Mouse (Mus musculus): ENCODE measurements around the gene Maz.

Gene Maz

DNA sequence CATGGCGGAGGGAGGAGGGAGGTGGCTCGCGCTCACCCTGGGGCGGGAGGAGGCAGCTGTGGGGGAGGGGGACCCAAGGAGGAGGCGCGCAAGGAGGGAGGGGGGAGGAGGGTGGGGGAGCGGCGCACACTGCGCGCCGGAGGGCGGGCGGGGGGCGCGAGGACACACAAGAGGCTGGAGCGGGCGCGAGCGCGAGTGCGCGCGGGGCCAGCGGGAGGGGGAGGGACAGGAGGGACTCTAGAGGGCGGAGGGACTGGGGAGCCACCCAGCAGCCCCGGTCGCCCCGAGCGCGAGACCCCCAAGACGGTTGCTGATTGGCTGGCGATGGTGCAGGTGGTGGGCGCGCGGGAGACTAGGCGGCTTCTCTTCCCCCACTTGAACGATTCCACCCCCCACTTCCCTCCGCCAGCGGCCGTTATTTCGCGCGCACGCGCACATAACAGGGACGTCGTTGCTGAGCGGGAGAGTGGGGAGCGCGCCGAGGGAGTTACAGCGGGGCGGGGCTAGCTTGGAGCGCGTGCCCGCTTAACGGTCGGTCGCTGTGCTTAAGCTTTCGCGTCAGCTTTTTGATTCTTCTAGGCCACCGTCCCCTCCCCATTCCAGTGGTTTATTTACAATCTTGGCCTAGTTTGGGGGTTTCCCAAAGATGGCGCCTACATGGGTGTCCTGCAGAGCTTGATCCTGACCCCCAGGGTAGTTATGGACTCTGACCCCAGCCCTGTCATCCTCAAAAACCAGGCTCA is at the start of gene Maz:
Maz (minus strand) TSS at position 54 of the 743 bp plus-strand sequence.
- peak within 1 kb of the TSS; percentile 94 for H3K4me3 ChIP-seq (replicated peaks; ENCODE audit: low read length)
- H3K9me3 ChIP-seq (ENCODE audit: low read length) = no peaks in the 10 kb centered on the region
- peaks cover 74% of the 10 kb centered on the region for H3K4me1 ChIP-seq (replicated peaks; ENCODE audit: low read depth, low read length)
- H3K27me3 ChIP-seq (ENCODE audit: insufficient read depth, low read length) = no peaks in the 10 kb centered on the region
- no peak for TF ChIP-seq NANOG (IDR thresholded peaks at IDR 0.05; ENCODE audit: borderline replicate concordance, low read length)
- peaks cover 77% of the 10 kb centered on the region for H3K36me3 ChIP-seq (ENCODE audit: insufficient read depth, low read length)

DNA sequence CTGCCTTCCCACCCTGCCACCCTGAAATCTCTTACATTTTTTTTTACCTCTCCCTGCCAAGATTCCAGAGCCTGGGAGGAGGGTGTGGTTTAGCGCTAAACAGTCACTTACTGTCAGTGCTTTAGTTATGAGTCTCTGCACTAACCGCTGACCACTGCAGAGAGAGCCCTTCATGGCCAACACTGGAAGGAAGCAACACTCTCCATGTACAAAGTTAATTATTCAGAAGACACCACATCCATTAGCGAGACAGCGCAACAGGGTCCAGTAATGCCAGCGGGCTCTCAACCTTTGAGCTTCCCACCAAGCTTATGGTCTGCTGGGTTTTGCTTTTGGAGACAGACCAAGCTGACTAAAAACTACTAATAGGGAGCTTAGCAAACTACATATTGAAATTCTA is 49.4 kb upstream of the Maz start:
- Histone ChIP-seq H3K36me3 (ENCODE audit: insufficient read depth, low read length) (no peaks in the 10 kb centered on the region), H3K27me3 (ENCODE audit: insufficient read depth, low read length) (no peaks in the 10 kb centered on the region), H3K4me1 (replicated peaks; ENCODE audit: low read depth, low read length) (peaks cover 31% of the 10 kb centered on the region), H3K4me3 (replicated peaks; ENCODE audit: low read length) (no peak overlapping the region), H3K9me3 (ENCODE audit: low read length) (peaks cover 4% of the 10 kb centered on the region; the same call in 1 of the 2 replicates)
- TF ChIP-seq POU5F1 (IDR thresholded peaks at IDR 0.05; ENCODE audit: borderline replicate concordance, low read length) (no peak), CTCF (conservative IDR thresholded peaks at IDR 0.05; ENCODE audit: low read length) (no peak), NANOG (IDR thresholded peaks at IDR 0.05; ENCODE audit: borderline replicate concordance, low read length) (no peak)

DNA sequence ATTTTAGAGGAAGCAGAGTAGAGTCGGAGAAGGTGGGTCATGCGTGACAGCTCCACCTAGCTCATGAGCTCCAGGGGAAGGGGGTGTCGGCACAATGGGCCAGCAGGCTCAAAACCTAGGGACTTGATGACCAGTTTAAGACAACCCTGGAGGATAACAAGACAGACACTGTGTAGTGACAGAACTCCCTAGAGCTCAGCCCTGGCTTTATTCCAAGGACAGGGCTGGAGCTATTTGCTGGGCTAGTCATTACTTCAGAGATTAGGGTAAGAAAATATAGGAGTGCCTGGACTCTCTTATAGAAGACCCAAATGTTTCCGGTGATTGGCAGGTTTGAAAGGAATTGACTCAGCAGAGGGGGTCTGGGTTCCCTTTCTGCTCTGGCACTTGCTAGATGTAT is 46.4 kb upstream of the Maz start:
- TF ChIP-seq NANOG (IDR thresholded peaks at IDR 0.05; ENCODE audit: borderline replicate concordance, low read length) = no peak
- TF ChIP-seq POU5F1 (IDR thresholded peaks at IDR 0.05; ENCODE audit: borderline replicate concordance, low read length) = no peak
- TF ChIP-seq CTCF (conservative IDR thresholded peaks at IDR 0.05; ENCODE audit: low read length) = no peak
- peaks cover 4% of the 10 kb centered on the region; the same call in 1 of the 2 replicates for H3K9me3 ChIP-seq (ENCODE audit: low read length)
- H3K27me3 ChIP-seq (ENCODE audit: insufficient read depth, low read length) = 0 out of 2 replicates have a peak, but pooled peaks cover 2% of the 10 kb centered on the region

DNA sequence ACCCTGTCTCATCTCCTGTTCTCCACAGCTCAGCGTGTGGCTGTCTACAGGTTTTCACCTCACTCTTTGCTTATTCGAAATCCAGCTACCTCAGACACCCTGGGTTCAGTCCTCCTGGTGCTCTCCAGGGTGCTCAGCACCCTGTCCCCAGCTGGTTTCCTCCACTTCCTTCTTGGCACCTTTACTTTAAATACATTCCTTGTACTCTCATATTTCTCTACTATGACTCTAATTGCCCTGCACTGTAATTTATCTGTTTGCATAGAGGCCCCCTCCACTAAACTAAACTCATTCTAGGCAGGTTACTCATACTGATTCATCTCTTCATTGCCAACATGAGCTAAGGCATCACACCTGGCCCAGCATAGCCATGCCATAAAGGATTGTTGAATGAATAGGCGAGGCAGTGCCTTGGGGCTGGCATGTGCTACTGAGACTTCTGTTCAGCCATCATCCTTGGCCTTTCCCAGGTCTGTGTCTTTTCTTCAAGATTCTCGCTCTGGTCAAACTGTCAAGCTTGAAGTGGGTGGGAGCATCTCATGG is 44.1 kb upstream of the Maz start:
- TF ChIP-seq NANOG (IDR thresholded peaks at IDR 0.05; ENCODE audit: borderline replicate concordance, low read length) (no peak), CTCF (conservative IDR thresholded peaks at IDR 0.05; ENCODE audit: low read length) (no peak), POU5F1 (IDR thresholded peaks at IDR 0.05; ENCODE audit: borderline replicate concordance, low read length) (no peak)
- Histone ChIP-seq H3K27me3 (ENCODE audit: insufficient read depth, low read length) (0 out of 2 replicates have a peak, but pooled peaks cover 2% of the 10 kb centered on the region), H3K36me3 (ENCODE audit: insufficient read depth, low read length) (no peaks in the 10 kb centered on the region), H3K9me3 (ENCODE audit: low read length) (peaks cover 4% of the 10 kb centered on the region; the same call in 1 of the 2 replicates), H3K4me3 (replicated peaks; ENCODE audit: low read length) (no peak overlapping the region), H3K4me1 (replicated peaks; ENCODE audit: low read depth, low read length) (no peaks in the 10 kb centered on the region; the same call in 1 of the 2 replicates)

More for the DNA sequence above, 46.4 kb upstream of the Maz start:
- peaks cover 13% of the 10 kb centered on the region for H3K4me1 ChIP-seq (replicated peaks; ENCODE audit: low read depth, low read length)
- H3K4me3 ChIP-seq (replicated peaks; ENCODE audit: low read length) = no peak overlapping the region
- no peaks in the 10 kb centered on the region for H3K36me3 ChIP-seq (ENCODE audit: insufficient read depth, low read length)

DNA sequence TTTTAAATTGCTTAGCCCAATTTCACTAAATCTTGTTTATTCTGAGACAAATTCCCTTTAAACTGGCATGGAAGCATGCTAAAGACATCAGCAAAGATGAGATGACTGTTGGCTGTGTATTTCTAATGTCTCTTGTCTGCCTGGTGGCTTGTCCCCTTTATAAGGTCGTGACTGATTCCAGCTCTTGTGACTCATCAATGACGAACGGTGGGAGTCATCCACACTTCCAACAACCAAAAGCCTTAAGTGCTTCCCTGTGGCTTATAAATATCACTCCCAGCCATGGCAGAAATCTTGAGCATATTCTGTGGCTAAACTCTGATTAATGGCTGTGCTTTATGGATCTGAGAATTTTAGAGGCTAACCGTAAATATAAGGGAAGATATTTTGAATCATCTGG is 39.5 kb upstream of the Maz start:
- Histone ChIP-seq H3K4me1 (replicated peaks; ENCODE audit: low read depth, low read length) (peaks cover 10% of the 10 kb centered on the region), H3K4me3 (replicated peaks; ENCODE audit: low read length) (no peak overlapping the region), H3K36me3 (ENCODE audit: insufficient read depth, low read length) (no peaks in the 10 kb centered on the region), H3K27me3 (ENCODE audit: insufficient read depth, low read length) (0 out of 2 replicates have a peak, but pooled peaks cover 2% of the 10 kb centered on the region), H3K9me3 (ENCODE audit: low read length) (no peaks in the 10 kb centered on the region)
- TF ChIP-seq POU5F1 (IDR thresholded peaks at IDR 0.05; ENCODE audit: borderline replicate concordance, low read length) (no peak), CTCF (conservative IDR thresholded peaks at IDR 0.05; ENCODE audit: low read length) (no peak), NANOG (IDR thresholded peaks at IDR 0.05; ENCODE audit: borderline replicate concordance, low read length) (no peak)

DNA sequence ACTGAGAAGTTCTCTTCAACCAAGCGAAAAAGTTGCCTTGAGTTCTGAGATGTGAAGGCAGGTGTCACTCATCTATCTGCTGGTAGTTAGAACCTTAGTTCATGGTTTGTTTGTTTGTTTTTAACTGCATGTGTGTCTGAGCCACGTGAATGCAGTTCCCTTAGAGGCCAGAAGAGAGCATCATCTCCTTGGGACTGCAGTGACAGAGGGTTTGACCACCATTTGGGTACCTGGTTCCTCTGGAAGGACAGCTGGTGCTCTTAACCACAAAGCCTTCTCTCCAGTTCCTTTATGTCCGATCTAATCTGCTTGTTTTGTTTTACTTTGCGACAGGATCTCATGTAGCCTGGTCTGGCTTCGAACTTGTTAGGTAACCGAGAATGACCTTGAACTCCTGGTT is 38.7 kb upstream of the Maz start:
- H3K4me1 ChIP-seq (replicated peaks; ENCODE audit: low read depth, low read length) = peaks cover 11% of the 10 kb centered on the region
- H3K4me3 ChIP-seq (replicated peaks; ENCODE audit: low read length) = no peak overlapping the region
- no peak for TF ChIP-seq POU5F1 (IDR thresholded peaks at IDR 0.05; ENCODE audit: borderline replicate concordance, low read length)
- peak; percentile 27 for TF ChIP-seq CTCF (conservative IDR thresholded peaks at IDR 0.05; ENCODE audit: low read length)
- TF ChIP-seq NANOG (IDR thresholded peaks at IDR 0.05; ENCODE audit: borderline replicate concordance, low read length) = no peak
- no peaks in the 10 kb centered on the region for H3K9me3 ChIP-seq (ENCODE audit: low read length)
- no peaks in the 10 kb centered on the region for H3K36me3 ChIP-seq (ENCODE audit: insufficient read depth, low read length)
- peaks cover 7% of the 10 kb centered on the region for H3K27me3 ChIP-seq (ENCODE audit: insufficient read depth, low read length)

DNA sequence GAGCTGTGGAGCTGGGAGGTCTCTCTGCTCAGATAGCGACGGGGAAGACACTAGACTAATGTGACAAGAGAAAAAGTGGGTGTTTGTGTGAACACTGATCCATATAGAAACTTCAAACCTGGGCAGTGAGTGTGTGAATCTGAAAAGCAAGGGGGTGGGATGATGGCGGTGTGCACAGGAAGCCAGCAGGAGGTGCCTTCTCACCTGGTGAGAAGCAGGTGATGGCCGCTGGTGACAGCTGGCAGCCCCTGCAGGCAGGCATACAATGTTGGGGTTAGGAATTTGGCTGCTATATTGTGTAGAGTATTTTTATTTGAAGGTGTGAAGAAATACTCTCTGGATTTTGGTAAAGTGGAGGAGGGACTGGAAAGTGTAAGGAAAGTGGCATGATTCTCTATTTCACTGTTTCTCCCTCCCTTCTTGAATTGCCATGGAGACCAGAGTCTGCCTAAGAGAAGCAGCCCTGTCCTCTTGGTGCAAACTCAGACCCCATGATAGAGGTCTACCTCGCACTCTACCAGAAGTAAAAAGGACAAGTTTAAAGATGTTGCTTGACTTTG is 28.3 kb upstream of the Maz start:
- H3K27me3 ChIP-seq (ENCODE audit: insufficient read depth, low read length) = peaks cover 12% of the 10 kb centered on the region
- H3K9me3 ChIP-seq (ENCODE audit: low read length) = no peaks in the 10 kb centered on the region
- H3K4me1 ChIP-seq (replicated peaks; ENCODE audit: low read depth, low read length) = peaks cover 6% of the 10 kb centered on the region; the same call in 1 of the 2 replicates
- no peak overlapping the region for H3K4me3 ChIP-seq (replicated peaks; ENCODE audit: low read length)
- TF ChIP-seq POU5F1 (IDR thresholded peaks at IDR 0.05; ENCODE audit: borderline replicate concordance, low read length) (no peak), NANOG (IDR thresholded peaks at IDR 0.05; ENCODE audit: borderline replicate concordance, low read length) (no peak), CTCF (conservative IDR thresholded peaks at IDR 0.05; ENCODE audit: low read length) (no peak)
- H3K36me3 ChIP-seq (ENCODE audit: insufficient read depth, low read length) = no peaks in the 10 kb centered on the region

DNA sequence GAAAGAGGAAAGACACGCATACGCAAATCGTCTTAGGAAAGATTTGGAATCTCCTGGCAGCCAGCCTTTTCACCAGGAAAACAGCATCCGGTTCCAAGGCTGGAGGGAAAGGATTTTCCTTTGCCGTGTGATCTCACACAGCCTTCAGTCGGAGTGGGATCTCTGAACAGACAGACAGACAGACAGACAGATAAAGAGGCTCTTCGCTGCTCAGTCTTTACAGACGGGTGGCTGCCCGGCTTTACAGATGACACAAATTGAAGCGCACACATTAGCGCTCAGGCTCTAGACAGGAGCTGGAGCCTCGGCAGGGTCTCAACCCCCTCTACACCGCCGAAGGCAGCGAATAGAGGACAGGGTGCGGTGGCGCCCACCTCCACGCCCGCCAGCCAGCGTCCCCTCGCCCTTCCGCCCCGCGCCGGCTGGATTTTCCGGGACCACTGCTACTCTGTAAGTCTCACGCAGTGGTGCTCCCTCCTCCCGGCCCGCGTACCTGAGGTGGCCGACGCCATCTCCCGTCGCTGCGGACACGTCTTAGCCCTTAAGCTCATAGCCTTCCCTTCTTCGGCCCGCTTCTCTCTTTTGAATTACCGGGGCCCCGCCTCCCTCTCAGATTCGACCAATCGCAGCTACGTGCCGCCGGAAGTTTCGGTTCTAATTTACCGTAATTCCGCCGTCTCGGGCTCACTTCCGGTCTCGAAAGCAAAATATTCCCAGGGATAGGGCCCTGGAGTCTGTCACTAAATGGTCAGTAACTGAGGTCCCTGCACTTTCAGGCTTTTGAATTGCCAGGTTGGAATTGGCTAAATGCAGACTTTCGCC is 15.2 kb upstream of the Maz start, which contains the start of gene Kif22:
Kif22 (minus strand) TSS at position 621 of the 822 bp plus-strand sequence.
- TF ChIP-seq CTCF (conservative IDR thresholded peaks at IDR 0.05; ENCODE audit: low read length) (no peak), POU5F1 (IDR thresholded peaks at IDR 0.05; ENCODE audit: borderline replicate concordance, low read length) (no peak), NANOG (IDR thresholded peaks at IDR 0.05; ENCODE audit: borderline replicate concordance, low read length) (no peak)
- no peaks in the 10 kb centered on the region for H3K27me3 ChIP-seq (ENCODE audit: insufficient read depth, low read length)
- H3K4me1 ChIP-seq (replicated peaks; ENCODE audit: low read depth, low read length) = peaks cover 53% of the 10 kb centered on the region
- H3K9me3 ChIP-seq (ENCODE audit: low read length) = no peaks in the 10 kb centered on the region
- H3K4me3 ChIP-seq (replicated peaks; ENCODE audit: low read length) = peak within 1 kb of the TSS; percentile 98
- peaks cover 27% of the 10 kb centered on the region for H3K36me3 ChIP-seq (ENCODE audit: insufficient read depth, low read length)

All from E14TG2a.4 (cell line).